Mouse (Mus musculus): Measurements from ENCODE around the gene Pea15a.
A peak's percentile ranks its signal among the peaks of the same experiment; 100 is the strongest.

Pea15a gene

GRCm38 (mm10) chr1:172179102-172179501 lies 27.5 kb downstream of the Pea15a start:
- no peak for DNase-seq (ENCODE audit: low spot score in 2 of 2)

GRCm38 (mm10) chr1:172177791-172178190 lies 28.8 kb downstream of the Pea15a start:
- DNase-seq (ENCODE audit: low spot score in 2 of 2), result no peak

- DNase-seq (ENCODE audit: low spot score in 2 of 2), result no peak
Observed at GRCm38 (mm10) chr1:172173181-172173580, 33.4 kb downstream of the Pea15a start.

- no peak for DNase-seq (ENCODE audit: low spot score in 2 of 2)
Observed at GRCm38 (mm10) chr1:172172381-172172780, 34.2 kb downstream of the Pea15a start.

- no peak for DNase-seq (ENCODE audit: low spot score in 2 of 2)
Observed at GRCm38 (mm10) chr1:172169809-172170208, 36.8 kb downstream of the Pea15a start.

- no peak for DNase-seq (ENCODE audit: low spot score in 2 of 2)
Observed at GRCm38 (mm10) chr1:172167911-172168310, 38.7 kb downstream of the Pea15a start.

- DNase-seq (ENCODE audit: low spot score in 2 of 2), result no peak
Observed at GRCm38 (mm10) chr1:172162959-172163358, 43.6 kb downstream of the Pea15a start.

GRCm38 (mm10) chr1:172162009-172162408 lies 44.6 kb downstream of the Pea15a start:
- DNase-seq (ENCODE audit: low spot score in 2 of 2), result no peak

- DNase-seq (ENCODE audit: low spot score in 2 of 2), result no peak
Observed at GRCm38 (mm10) chr1:172160508-172160907, 46.1 kb downstream of the Pea15a start.

- no peak for DNase-seq (ENCODE audit: low spot score in 2 of 2)
Observed at GRCm38 (mm10) chr1:172159970-172160369, 46.6 kb downstream of the Pea15a start.

- DNase-seq (ENCODE audit: low spot score in 2 of 2), result no peak
Observed at GRCm38 (mm10) chr1:172155518-172155917, 51.1 kb downstream of the Pea15a start.

GRCm38 (mm10) chr1:172154536-172154935 lies 52.1 kb downstream of the Pea15a start:
- no peak for DNase-seq (ENCODE audit: low spot score in 2 of 2)

- no peak for DNase-seq (ENCODE audit: low spot score in 2 of 2)
Observed at GRCm38 (mm10) chr1:172148955-172149815, 57.4 kb downstream of the Pea15a start.

GRCm38 (mm10) chr1:172148279-172148954 lies 58.2 kb downstream of the Pea15a start:
- DNase-seq (ENCODE audit: low spot score in 2 of 2), result no peak

GRCm38 (mm10) chr1:172147835-172148278 lies 58.7 kb downstream of the Pea15a start, which contains the start of gene Dcaf8:
TSS of gene Dcaf8 (plus strand) at chr1:172148084.
- peak; percentile 87 to 92 for DNase-seq (ENCODE audit: low spot score in 2 of 2)

Data from frontal cortex, postnatal 25 days (tissue).